Mouse (Mus musculus) regulatory T cell (primary cell): Measurements from ENCODE around the gene Crybb1.

Experiments used
- in situ Hi-C: fragments of 300-600 bp; cut with MboI, MseI; formaldehyde crosslinking; loops from one replicate; pipeline ENCODE4 v1.15.1; 2025; ENCODE audit warnings: high pct_unique_total_duplicates

Crybb1 gene

DNA sequence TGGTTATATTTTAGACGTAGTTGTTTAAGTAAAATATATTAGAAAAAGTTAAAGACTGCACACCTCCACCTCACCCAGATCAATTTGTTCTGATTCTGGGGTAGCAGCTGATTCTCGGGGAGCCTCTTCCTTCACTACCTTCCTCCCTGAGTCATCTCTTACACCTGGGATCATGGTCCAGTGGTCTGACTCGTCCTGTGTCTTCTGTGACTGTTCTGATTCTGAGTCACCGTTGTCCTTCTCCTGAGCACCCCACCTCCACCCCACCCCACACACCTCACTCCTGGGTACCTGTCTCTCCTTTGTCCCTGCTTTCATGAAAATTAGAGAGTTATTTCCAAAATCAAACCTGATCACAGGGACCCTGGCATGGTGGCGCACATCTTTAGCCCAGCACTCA lies 9.5 kb downstream of the Crybb1 start:
- in situ Hi-C loops = no loop called here

- in situ Hi-C loops = no loop called here
Observed at GRCm38 (mm10) chr5:112265515-112265914, 9.9 kb downstream of the Crybb1 start.

DNA sequence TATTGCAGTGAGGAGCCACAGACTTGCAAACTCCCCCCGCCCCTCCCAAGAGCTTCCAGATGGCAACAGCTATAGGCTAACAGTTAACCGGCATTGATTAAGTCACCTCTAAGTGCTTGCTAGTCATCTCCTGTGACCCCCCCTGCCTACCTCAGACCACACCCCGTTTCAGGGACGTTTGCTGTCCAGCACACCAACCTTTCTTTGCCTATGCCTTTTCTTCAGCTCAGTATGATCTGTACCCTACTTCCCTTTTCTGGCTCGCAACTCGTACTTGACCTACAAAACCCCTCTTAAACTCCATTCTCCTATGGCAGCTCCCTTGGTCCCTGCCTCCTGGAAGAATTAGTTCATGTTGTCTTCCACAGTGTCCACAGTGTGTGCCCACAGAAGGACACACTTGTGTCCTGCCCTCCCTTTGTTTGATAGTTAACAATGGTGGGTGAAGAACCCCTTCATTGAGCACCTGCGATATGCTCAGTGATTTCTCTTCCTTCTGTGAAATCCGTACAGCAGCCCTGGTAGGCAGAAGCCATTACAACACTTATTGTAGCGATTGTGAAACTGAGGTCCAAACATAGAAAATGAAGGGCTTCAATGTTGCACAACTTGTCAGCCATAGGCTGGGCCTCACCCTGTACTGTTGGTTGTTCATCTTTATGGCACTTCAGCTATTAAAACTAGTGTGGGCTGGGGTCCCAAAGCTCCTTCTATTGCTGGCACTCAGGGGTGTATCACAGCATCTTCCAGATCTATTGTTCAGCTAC lies 10.6 kb downstream of the Crybb1 start:
- in situ Hi-C loops = no loop called here

DNA sequence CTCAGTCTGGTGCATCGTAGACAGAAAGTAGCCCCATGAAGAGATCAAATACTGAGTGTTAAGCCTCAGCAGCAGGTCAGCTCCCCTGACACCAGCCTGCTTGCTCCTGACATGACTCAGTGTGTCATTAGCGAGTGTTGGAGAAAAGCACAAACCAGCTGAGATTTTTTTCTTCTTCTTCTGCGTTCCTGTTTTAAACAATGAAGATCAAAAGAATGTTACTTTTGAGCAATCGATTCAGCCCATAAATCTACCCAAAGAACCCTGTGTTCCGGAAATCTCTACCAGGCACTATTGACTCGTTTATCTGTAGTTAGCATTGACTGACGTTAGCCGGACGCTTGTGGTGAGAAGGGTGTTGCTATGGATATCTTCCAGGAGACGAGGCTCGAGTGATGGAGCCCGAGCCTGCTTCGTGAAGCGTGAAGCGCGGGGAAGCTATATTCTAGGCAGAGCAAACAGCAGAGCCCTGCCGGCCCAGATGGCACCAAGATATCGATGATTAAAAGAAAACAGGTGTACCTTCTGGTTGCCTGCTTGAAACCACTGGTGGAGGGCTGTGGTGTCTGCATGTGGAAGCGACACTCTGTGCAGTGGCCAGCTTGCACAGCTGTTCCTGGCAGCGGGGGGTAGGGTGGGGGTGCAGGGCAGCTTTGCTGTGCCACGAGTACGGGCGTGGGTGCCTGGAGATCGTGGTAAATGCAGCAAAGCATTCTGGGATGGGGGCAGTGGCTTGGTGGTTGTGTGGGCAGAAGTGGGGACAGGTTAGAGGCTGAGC lies 15.3 kb downstream of the Crybb1 start:
- in situ Hi-C loops = loop anchor here (5.0 to 10.0 kb wide), 2 partner anchors 864 to 1471 kb away; no protein-coding TSS in a partner anchor

DNA sequence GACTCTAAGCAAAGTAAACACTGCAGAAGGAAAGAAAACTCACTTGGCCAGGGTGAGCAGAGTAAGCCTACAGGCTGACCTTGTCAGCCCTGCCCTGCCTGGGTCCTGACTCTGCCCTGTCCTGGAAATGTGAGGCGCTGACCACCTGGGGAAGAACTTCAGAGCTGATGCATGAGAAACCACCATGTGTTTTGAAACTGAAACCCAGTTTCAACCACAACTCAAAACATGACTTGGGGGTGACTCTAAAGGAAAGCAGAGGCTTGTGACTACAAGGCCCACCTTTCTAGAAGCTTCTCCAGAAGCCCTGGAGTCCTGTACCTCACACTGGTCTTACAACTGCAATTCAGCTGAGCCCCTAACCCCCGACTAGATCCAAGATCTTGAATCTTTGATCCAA lies 17.3 kb downstream of the Crybb1 start:
- in situ Hi-C loops = loop anchor here (5.0 to 10.0 kb wide), 2 partner anchors 862 to 1469 kb away; no protein-coding TSS in a partner anchor

GRCm38 (mm10) chr5:112273746-112274463 lies 18.3 kb downstream of the Crybb1 start:
- in situ Hi-C loops = loop anchor here (5.0 to 10.0 kb wide), 2 partner anchors 861 to 1468 kb away; no protein-coding TSS in a partner anchor

GRCm38 (mm10) chr5:112275021-112275804 lies 19.6 kb downstream of the Crybb1 start:
- in situ Hi-C loops = loop anchor here (10.0 kb wide), 1 partner anchor 860 kb away; no protein-coding TSS in a partner anchor

GRCm38 (mm10) chr5:112276267-112276873 lies 20.8 kb downstream of the Crybb1 start, which contains the start of gene Tpst2:
TSS of gene Tpst2 (plus strand) at chr5:112276691.
- in situ Hi-C loops = loop anchor here (10.0 kb wide), 1 partner anchor 858 kb away; no protein-coding TSS in a partner anchor

GRCm38 (mm10) chr5:112276907-112277348 lies 21.3 kb downstream of the Crybb1 start:
- in situ Hi-C loops = loop anchor here (10.0 kb wide), 1 partner anchor 858 kb away; no protein-coding TSS in a partner anchor

DNA sequence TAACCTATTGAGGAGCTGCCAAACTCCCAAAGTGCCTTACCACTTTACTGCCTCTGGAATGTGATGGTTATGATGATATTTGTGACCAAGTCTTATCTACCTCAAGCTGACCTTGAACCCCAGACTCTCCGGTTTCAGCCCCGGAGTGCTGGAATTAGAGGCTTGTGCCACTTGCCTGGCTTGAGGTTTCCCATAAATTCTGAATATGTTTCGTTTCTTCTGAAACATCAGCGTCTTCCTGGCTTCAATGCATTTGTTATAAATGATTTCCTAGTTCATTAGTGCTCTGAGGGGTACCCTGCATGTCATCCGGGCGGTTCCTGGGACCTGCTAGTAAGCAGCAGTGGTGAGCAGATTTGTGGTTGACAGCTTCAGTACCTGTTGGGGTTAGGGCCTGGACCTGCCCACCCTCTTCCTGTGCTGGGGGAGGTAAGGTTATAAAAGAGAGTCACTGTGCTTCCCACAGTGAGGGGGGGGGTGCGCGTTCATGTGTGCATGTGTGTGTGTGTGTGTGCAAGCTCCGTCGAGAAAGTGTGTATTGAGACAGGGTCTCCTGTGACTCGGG lies 22.4 kb downstream of the Crybb1 start:
- in situ Hi-C loops = loop anchor here (10.0 kb wide), 1 partner anchor 857 kb away; no protein-coding TSS in a partner anchor

- in situ Hi-C loops = loop anchor here (10.0 kb wide), 1 partner anchor 855 kb away; no protein-coding TSS in a partner anchor
Observed at GRCm38 (mm10) chr5:112279181-112280021, 23.8 kb downstream of the Crybb1 start.

- in situ Hi-C loops = no loop called here
Observed at GRCm38 (mm10) chr5:112280151-112280550, 24.5 kb downstream of the Crybb1 start.

- in situ Hi-C loops = no loop called here
Observed at GRCm38 (mm10) chr5:112280863-112281660, 25.4 kb downstream of the Crybb1 start.

DNA sequence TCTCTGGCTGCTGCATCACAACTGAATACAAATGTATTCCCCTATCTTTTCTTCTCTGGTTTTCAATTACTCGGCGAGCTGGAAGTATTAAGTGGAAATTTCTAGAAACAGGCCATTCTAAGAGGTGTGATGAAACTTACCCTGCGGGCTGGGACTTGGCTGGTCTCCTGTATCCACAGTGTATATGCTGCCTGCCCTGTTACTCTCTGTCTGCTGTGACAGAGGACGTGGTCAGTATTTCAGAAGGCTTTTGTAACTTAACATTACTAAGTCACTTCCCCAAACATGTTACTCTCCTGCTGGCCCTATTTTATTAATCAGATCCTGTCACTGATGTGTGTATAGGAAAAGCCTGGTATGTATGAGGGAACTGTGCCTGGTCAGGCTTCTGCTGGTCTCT lies 26.1 kb downstream of the Crybb1 start:
- in situ Hi-C loops = no loop called here

DNA sequence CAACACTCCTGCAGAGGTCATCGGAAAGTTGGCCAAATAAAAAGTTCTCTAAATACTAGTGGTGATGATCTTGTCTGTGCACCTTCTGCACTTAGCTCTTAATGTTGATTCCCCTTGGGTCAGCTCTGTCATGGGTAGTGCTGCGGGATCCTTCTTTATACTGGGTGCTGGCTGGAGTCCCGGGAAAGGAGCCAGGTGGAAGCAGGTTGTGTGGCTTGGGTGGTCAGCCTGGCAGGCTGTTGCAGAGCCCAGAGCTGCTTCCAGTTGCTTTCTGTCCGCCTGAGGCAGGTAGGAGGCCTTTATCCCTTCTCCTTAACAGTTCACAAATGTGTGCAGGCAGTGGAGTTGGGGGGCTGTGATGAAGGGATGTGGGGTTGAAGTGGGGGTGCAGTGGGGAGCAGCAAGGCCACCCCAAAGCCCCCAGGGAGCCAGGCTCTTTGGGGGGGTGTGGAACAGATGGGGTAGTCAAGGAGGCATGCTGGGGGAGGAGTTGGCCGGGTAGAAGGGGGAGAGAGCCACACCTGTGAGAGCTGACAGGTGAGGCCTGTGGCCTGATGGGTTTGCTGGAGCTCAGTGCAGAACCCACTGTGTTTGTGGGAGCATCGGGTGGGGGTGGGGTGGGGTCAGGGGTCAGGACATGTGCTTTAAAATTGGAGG lies 26.6 kb downstream of the Crybb1 start:
- in situ Hi-C loops = no loop called here

GRCm38 (mm10) chr5:112282780-112283482 lies 27.3 kb downstream of the Crybb1 start:
- in situ Hi-C loops = no loop called here
